Mouse (Mus musculus) liver, embryonic 16.5 days (tissue): ENCODE data around the gene Myof. TPM values are rescaled to one million over a fixed set of nuclear protein-coding genes. Genes with fewer than 3 reads are reported as not detected.

ENCODE experiments used
- ATAC-seq: fragments of 200-750 bp; cut with Nextera tagmentation; 2 replicates; pipeline ENCODE4 v1.8.0; 2017; ENCODE audit warnings: low read depth, mild to moderate bottlenecking, moderate number of reproducible peaks, moderate library complexity
- H3K27ac ChIP-seq: fragments of 300-500 bp; sonication (generic); 2 replicates; pipeline ENCODE4 v1.5.1; 2014; ENCODE audit warnings: mild to moderate bottlenecking, low read length
- H3K27me3 ChIP-seq: fragments of 300-500 bp; sonication (generic); 2 replicates; pipeline ENCODE4 v1.6.1; 2014; ENCODE audit warnings: low read depth, low read length, mixed read lengths; ENCODE audit not compliant: control insufficient read depth, insufficient read depth
- H3K36me3 ChIP-seq: fragments of 300-500 bp; sonication (generic); 2 replicates; pipeline ENCODE4 v1.6.1; 2014; ENCODE audit warnings: mild to moderate bottlenecking; ENCODE audit not compliant: control insufficient read depth, insufficient read depth
- H3K4me1 ChIP-seq: fragments of 300-500 bp; sonication (generic); 2 replicates; pipeline ENCODE4 v1.6.1; 2014; ENCODE audit warnings: low read depth, low read length, mixed read lengths; ENCODE audit not compliant: control insufficient read depth
- H3K4me2 ChIP-seq: fragments of 300-500 bp; sonication (generic); 2 replicates; pipeline ENCODE4 v1.6.1; 2014; ENCODE audit warnings: low read depth, low read length, mixed read lengths
- H3K4me3 ChIP-seq: fragments of 300-500 bp; sonication (generic); 2 replicates; pipeline ENCODE4 v1.5.1; 2014; ENCODE audit warnings: low read depth, mild to moderate bottlenecking, low read length
- H3K9ac ChIP-seq: fragments of 300-500 bp; sonication (generic); 2 replicates; pipeline ENCODE4 v1.6.1; 2014; ENCODE audit warnings: low read depth, low read length
- H3K9me3 ChIP-seq: fragments of 300-500 bp; sonication (generic); replicated peaks from 2 replicates; pipeline ENCODE4 v1.6.1; 2016; ENCODE audit warnings: low read length; ENCODE audit not compliant: control insufficient read depth
- WGBS: fragments of 180-500 bp; shearing (Covaris S2); extraction: QIAGEN DNeasy Blood & Tissue Kit; methylation state at CpG from one replicate; pipeline ENCODE4 v1.1.7; 2014; ENCODE audit not compliant: insufficient replicate concordance; 5-methylcytosine and 5-hydroxymethylcytosine counted together
- polyA plus RNA-seq: library from polyadenylated mRNA; unstranded; fragments of >200 nt; fragmentation: Nextera tagmentation; extraction: Ambion mirVana; gene quantifications from 2 replicates; pipeline ENCODE4 v1.2.1, GENCODE M21; 2015

Myof gene
- polyA plus RNA-seq, 1 experiment from 2014 or later: 1.9 TPM

DNA sequence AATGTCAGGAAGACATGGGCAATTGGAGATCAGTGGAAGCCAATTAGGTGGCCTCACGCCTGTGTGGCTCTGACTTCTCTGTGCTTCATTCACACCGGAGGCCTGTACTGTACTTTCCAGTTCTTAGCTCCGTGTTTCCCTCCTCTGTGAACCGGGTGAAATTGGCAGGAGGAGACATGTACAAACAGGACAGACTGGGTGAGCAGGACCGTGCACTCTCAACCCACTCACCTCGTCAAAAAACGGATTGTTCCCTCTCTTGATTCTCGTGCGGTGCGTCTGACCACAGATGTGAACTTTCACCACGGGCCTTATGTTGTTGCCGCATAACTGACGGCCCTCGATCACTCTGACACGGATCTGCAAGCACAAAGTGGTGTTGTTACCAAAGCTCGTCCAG, 57.6 kb downstream of the Myof start:
- Histone ChIP-seq H3K4me2 (no peak overlapping the region), H3K36me3 (no peaks in the 10 kb centered on the region), H3K27ac (no peak overlapping the region), H3K4me1 (no peaks in the 10 kb centered on the region), H3K9ac (no peak overlapping the region), H3K27me3 (no peaks in the 10 kb centered on the region), H3K4me3 (no peak overlapping the region), H3K9me3 (no peaks in the 10 kb centered on the region)
- 68% methylated on average over 16 of the region's 16 CpGs for WGBS
- no peak for ATAC-seq

DNA sequence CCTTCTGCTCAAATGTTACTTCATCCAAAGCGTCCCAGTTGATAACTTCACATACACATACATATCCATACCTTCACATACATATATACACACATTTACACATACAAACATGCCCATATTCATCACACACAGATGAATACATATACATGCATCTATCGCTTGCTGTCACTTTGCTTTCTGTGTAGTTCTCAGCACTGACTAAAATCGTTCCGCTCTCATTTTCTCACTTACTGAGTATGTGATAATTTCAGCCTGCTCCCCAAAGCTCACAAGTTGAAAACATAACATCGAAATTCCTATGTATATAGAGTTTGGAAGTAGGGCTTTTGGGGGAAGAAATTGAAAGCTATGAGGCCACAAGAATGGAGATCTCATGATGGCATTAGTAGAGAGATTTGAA, 67.4 kb downstream of the Myof start:
- no peak overlapping the region for H3K4me3 ChIP-seq
- no peaks in the 10 kb centered on the region for H3K4me1 ChIP-seq
- no peak overlapping the region for H3K9ac ChIP-seq
- no peak overlapping the region for H3K27ac ChIP-seq
- no peaks in the 10 kb centered on the region for H3K36me3 ChIP-seq
- H3K9me3 ChIP-seq: no peaks in the 10 kb centered on the region
- no peaks in the 10 kb centered on the region for H3K27me3 ChIP-seq
- no peak overlapping the region for H3K4me2 ChIP-seq
- no peak for ATAC-seq
- 69% methylated on average over 5 of the region's 5 CpGs for WGBS

DNA sequence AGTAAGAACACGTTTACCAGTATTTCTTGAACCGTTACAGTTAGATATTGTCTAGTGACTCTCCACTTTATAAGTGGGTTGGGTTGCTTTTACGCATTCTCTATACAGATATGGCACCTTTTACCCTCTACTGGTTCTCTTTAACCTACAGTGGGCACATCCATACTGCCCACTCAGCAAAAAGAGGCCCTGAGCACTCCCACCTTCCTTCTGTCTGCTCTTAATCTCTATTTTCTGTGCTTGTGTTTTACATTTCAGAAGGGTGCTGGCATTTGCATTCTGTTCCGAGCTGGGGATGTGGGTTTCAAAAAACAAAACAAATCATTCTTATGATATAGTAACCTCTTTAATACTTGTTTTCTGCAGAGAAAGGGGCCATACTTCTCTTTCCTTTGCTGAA, 72.8 kb downstream of the Myof start:
- Histone ChIP-seq H3K4me3 (no peak overlapping the region), H3K9me3 (no peaks in the 10 kb centered on the region), H3K4me2 (no peak overlapping the region), H3K9ac (no peak overlapping the region), H3K36me3 (no peaks in the 10 kb centered on the region), H3K27ac (no peak overlapping the region), H3K27me3 (no peaks in the 10 kb centered on the region), H3K4me1 (no peaks in the 10 kb centered on the region; the same call in 1 of the 2 replicates)
- no peak for ATAC-seq
- 78% methylated on average over 4 of the region's 4 CpGs for WGBS

DNA sequence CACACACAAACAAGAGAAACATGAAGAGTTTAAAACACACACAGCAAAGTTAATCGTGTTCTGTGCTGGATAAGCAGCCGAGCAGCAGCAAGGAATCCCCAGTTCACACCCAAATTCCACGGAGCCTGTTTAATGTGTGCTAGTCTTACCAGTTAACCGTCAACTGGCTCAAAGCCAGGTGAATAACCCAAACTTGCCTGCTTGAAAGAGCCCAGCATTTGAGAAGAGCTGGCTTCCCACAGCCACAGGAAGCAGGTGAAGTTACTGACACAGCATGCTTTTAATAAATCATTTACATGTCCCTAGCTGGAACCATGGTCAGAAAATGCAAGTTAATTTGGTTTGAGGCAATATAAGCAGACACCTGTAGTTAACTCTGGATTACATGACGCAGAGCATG, 73.4 kb downstream of the Myof start:
- H3K9ac ChIP-seq: no peak overlapping the region
- no peaks in the 10 kb centered on the region; the same call in 1 of the 2 replicates for H3K4me1 ChIP-seq
- H3K36me3 ChIP-seq: no peaks in the 10 kb centered on the region
- no peak for ATAC-seq
- H3K27me3 ChIP-seq: no peaks in the 10 kb centered on the region
- H3K4me3 ChIP-seq: no peak overlapping the region
- 48% methylated on average over 5 of the region's 5 CpGs for WGBS
- H3K27ac ChIP-seq: no peak overlapping the region
- H3K9me3 ChIP-seq: no peaks in the 10 kb centered on the region
- no peak overlapping the region for H3K4me2 ChIP-seq

DNA sequence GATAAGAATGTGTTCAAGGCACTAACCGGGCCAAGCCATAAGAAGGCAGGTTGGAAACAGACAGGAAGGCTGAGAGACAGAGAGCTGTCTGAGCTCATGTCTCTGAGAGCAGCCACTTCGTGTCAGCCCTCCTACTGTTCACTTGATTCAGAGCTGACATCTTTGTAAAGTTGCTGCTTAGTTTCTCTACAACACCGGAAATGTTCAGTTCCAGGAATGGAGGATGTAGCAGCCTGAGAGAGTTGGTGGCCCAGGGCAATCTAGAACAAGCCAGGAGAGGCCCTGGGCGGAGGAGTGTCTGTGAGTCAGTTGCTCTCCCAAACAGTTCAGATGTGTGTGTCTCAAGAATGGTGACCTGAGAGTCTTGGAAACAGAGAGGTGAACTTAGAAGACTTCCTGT, 77.5 kb downstream of the Myof start:
- Histone ChIP-seq H3K27me3 (no peaks in the 10 kb centered on the region), H3K36me3 (no peaks in the 10 kb centered on the region), H3K4me2 (no peak overlapping the region), H3K9ac (no peak overlapping the region), H3K4me3 (no peak overlapping the region), H3K27ac (no peak overlapping the region), H3K4me1 (no peaks in the 10 kb centered on the region; the same call in 1 of the 2 replicates), H3K9me3 (no peaks in the 10 kb centered on the region)
- no peak for ATAC-seq
- WGBS: 48% methylated on average over 4 of the region's 4 CpGs

DNA sequence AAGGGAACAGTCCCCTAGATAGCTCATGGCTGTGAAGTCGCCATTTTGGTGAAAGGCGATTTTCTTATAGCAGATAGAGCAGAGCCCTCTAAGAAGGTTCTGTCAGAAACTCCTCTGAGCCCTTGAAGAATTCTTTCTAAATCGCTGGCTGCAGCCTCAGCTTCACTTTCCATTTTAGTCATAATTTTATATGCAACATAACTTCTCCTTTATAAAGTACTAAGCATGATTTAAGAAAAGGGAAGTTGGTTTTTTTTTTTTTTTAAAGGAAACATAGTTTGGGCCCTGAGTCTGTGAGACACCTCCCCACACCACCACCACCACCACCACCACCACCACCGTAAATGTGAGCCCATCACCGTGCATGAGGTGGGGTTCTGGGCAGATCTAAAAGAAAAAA, 80.0 kb downstream of the Myof start:
- H3K4me2 ChIP-seq: no peak overlapping the region
- no peak for ATAC-seq
- H3K4me3 ChIP-seq: no peak overlapping the region
- no peaks in the 10 kb centered on the region for H3K4me1 ChIP-seq
- 36% methylated on average over 5 of the region's 5 CpGs for WGBS
- H3K27me3 ChIP-seq: no peaks in the 10 kb centered on the region
- H3K27ac ChIP-seq: no peak overlapping the region
- no peak overlapping the region for H3K9ac ChIP-seq
- no peaks in the 10 kb centered on the region for H3K9me3 ChIP-seq
- H3K36me3 ChIP-seq: no peaks in the 10 kb centered on the region

DNA sequence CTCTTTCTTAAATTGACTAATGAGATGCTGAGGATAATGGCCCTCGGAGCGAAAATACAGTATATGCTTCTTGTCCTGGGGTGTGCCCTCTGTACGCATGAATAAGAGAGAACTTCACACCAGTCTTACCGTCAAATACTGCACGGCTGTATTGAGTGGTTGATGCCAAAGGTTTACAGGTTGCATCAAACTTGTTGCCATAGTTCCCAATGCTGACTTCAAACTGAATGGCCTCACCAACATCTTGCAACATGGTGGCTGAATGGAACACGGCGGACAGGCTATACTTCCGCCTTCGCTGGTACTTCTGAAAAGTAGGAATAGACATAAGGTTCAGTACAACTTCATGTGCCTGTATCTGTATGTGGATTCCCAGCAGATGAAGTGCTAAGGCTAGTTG, 82.6 kb downstream of the Myof start:
- H3K36me3 ChIP-seq: no peaks in the 10 kb centered on the region
- H3K9me3 ChIP-seq: no peaks in the 10 kb centered on the region
- H3K27ac ChIP-seq: no peak overlapping the region
- H3K27me3 ChIP-seq: no peaks in the 10 kb centered on the region
- no peak for ATAC-seq
- 75% methylated on average over 9 of the region's 9 CpGs for WGBS
- no peak overlapping the region for H3K4me3 ChIP-seq
- H3K9ac ChIP-seq: no peak overlapping the region
- H3K4me2 ChIP-seq: no peak overlapping the region
- H3K4me1 ChIP-seq: no peaks in the 10 kb centered on the region

DNA sequence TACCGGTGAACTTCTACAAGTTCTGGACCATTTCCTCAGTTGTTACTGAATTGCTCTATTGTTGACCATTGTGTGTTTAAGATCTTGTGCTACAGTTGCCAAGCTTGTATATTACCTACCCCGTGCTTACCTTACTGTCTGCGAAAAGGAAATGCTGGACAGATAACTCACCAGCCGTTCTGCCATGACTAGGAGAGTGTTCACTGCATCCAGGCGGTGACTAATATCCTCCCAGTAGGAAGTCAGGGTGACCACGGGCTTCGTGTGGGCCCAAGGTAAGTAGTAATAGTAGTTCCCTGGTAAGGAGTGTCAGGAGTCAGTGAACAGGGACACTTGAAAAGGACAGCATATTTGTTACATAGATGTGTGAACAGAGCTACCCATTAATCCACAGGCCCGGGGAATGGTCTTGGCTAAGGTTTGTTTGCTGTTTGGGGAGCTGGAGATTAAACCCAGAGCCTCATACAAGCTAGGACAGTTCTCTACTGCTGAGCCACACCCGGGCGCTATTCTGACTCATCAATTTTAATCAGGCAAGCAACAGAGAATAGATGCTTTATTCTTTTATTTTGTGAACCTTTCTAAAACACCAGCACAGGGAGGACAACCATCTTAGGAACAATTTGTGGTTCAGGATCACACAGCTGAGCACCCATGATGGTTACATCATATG, 83.7 kb downstream of the Myof start:
- Histone ChIP-seq H3K4me3 (no peak overlapping the region), H3K4me2 (no peak overlapping the region), H3K9me3 (no peaks in the 10 kb centered on the region), H3K27me3 (no peaks in the 10 kb centered on the region), H3K4me1 (no peaks in the 10 kb centered on the region), H3K27ac (no peak overlapping the region), H3K36me3 (no peaks in the 10 kb centered on the region), H3K9ac (no peak overlapping the region)
- WGBS: 42% methylated on average over 10 of the region's 10 CpGs
- ATAC-seq: no peak

DNA sequence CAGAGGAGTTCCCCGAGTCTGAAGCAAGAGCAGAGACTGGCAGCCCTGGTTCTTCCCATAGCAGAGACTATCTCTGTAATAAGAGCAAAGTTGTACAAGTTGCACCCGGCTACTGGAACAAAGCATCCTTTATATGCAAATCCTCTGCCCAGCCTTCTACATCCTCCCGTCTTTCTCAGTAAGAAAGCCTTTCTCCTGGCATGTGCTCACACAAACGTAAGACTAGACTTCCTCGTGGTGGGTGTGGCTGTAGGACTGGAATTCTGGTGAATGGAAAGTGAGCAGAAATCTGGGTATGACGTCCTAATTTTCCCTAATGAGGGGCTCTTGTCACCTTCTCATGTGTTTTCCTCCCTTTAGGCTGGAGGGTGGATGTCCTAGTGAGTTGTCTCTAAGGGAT, 84.3 kb downstream of the Myof start:
- Histone ChIP-seq H3K4me3 (no peak overlapping the region), H3K4me1 (no peaks in the 10 kb centered on the region), H3K36me3 (no peaks in the 10 kb centered on the region), H3K27ac (no peak overlapping the region), H3K9ac (no peak overlapping the region), H3K27me3 (no peaks in the 10 kb centered on the region), H3K4me2 (no peak overlapping the region), H3K9me3 (no peaks in the 10 kb centered on the region)
- ATAC-seq: no peak
- 49% methylated on average over 6 of the region's 6 CpGs for WGBS
